Mouse (Mus musculus) liver, embryonic 16.5 days (tissue): ENCODE results near the gene Tuba1a. TPM values are rescaled to one million over a fixed set of nuclear protein-coding genes. Genes with fewer than 3 reads are reported as not detected.

Source experiments
- ATAC-seq: fragments of 200-750 bp; cut with Nextera tagmentation; 2 replicates; pipeline ENCODE4 v1.8.0; 2017; ENCODE audit warnings: low read depth, mild to moderate bottlenecking, moderate number of reproducible peaks, moderate library complexity
- H3K27ac ChIP-seq: fragments of 300-500 bp; sonication (generic); 2 replicates; pipeline ENCODE4 v1.5.1; 2014; ENCODE audit warnings: mild to moderate bottlenecking, low read length
- H3K27me3 ChIP-seq: fragments of 300-500 bp; sonication (generic); 2 replicates; pipeline ENCODE4 v1.6.1; 2014; ENCODE audit warnings: low read depth, low read length, mixed read lengths; ENCODE audit not compliant: control insufficient read depth, insufficient read depth
- H3K36me3 ChIP-seq: fragments of 300-500 bp; sonication (generic); 2 replicates; pipeline ENCODE4 v1.6.1; 2014; ENCODE audit warnings: mild to moderate bottlenecking; ENCODE audit not compliant: control insufficient read depth, insufficient read depth
- H3K4me1 ChIP-seq: fragments of 300-500 bp; sonication (generic); 2 replicates; pipeline ENCODE4 v1.6.1; 2014; ENCODE audit warnings: low read depth, low read length, mixed read lengths; ENCODE audit not compliant: control insufficient read depth
- H3K4me2 ChIP-seq: fragments of 300-500 bp; sonication (generic); 2 replicates; pipeline ENCODE4 v1.6.1; 2014; ENCODE audit warnings: low read depth, low read length, mixed read lengths
- H3K4me3 ChIP-seq: fragments of 300-500 bp; sonication (generic); 2 replicates; pipeline ENCODE4 v1.5.1; 2014; ENCODE audit warnings: low read depth, mild to moderate bottlenecking, low read length
- H3K9ac ChIP-seq: fragments of 300-500 bp; sonication (generic); 2 replicates; pipeline ENCODE4 v1.6.1; 2014; ENCODE audit warnings: low read depth, low read length
- H3K9me3 ChIP-seq: fragments of 300-500 bp; sonication (generic); replicated peaks from 2 replicates; pipeline ENCODE4 v1.6.1; 2016; ENCODE audit warnings: low read length; ENCODE audit not compliant: control insufficient read depth
- WGBS: fragments of 180-500 bp; shearing (Covaris S2); extraction: QIAGEN DNeasy Blood & Tissue Kit; methylation state at CpG from one replicate; pipeline ENCODE4 v1.1.7; 2014; ENCODE audit not compliant: insufficient replicate concordance; 5-methylcytosine and 5-hydroxymethylcytosine counted together
- polyA plus RNA-seq: library from polyadenylated mRNA; unstranded; fragments of >200 nt; fragmentation: Nextera tagmentation; extraction: Ambion mirVana; gene quantifications from 2 replicates; pipeline ENCODE4 v1.2.1, GENCODE M21; 2015

The Tuba1a gene
- polyA plus RNA-seq, 1 experiment from 2014 or later = 57.9 TPM

DNA sequence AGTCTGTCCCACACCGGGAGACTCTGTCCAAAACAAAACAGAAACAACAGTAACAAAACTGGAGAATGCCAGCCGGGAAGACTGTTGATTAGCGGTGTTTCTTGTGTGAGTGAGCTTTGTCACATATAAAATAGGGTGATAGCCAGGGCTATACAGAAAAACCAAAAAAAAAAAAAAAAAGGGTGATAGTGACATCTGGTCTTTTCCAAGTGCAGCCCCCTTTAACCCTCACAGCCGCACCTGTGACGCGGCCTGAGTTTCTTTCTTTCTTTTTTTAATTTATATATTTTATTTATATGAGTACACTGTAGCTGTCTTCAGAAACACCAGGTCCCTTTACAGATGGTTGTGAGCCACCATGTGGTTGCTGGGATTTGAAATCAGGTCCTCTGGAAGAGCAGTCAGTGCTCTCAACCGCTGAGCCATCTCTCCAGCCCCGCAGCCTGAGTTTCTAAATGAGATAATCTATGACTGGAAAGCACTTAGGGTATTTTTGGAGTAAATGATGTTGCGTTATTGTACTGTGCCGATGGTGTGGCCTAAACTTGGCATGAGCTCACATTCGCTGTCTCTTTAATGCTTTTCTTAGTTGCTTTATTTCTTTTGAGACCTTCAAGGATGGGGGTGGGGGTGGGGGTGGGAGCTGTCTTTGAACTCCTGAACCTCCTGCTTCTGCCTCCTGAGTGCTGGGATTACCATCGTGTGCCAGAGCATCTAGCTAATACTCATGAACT is 32.6 kb upstream of the Tuba1a start:
- Histone ChIP-seq H3K4me2 (peak overlapping the region; percentile 79), H3K4me1 (peaks cover 9% of the 10 kb centered on the region), H3K36me3 (no peaks in the 10 kb centered on the region), H3K9ac (peak overlapping the region; percentile 73), H3K27me3 (no peaks in the 10 kb centered on the region), H3K4me3 (peak overlapping the region; percentile 67), H3K27ac (peak overlapping the region; percentile 87), H3K9me3 (no peaks in the 10 kb centered on the region)
- 44% methylated on average over 12 of the region's 12 CpGs for WGBS
- no peak for ATAC-seq

- Histone ChIP-seq H3K4me1 (peaks cover 9% of the 10 kb centered on the region), H3K27me3 (no peaks in the 10 kb centered on the region), H3K9me3 (no peaks in the 10 kb centered on the region), H3K9ac (peak overlapping the region; percentile 73), H3K4me3 (peak overlapping the region; percentile 67), H3K4me2 (peak overlapping the region; percentile 79), H3K36me3 (no peaks in the 10 kb centered on the region), H3K27ac (peak overlapping the region; percentile 87)
- WGBS = under 1% methylated on average over 29 of the region's 29 CpGs
- peak; percentile 82 for ATAC-seq
These were observed 31.9 kb upstream of the Tuba1a start for GRCm38 (mm10) chr15:98985240-98985981.

DNA sequence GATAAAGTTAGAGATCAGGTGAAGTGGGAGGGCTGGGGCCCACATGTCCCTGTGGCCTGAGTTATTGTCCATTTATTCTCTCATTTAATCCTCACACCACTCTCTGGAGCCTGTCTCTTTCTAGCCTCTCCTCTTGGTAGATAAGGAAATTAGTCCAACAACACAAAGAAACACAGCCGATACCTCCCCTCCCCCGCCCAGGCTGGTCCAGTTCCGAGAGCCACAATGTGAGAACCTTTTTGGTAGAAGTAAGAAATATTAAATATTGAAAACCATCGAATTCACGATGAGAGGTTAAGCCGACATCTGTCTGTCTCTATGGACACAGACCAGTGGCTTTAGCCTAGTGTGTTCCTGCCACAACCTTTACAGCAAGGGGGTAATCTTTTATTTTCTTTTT is 31.2 kb upstream of the Tuba1a start:
- ATAC-seq = no peak
- H3K9me3 ChIP-seq = no peaks in the 10 kb centered on the region
- peak overlapping the region; percentile 87; the same call in 1 of the 2 replicates for H3K27ac ChIP-seq
- H3K27me3 ChIP-seq = no peaks in the 10 kb centered on the region
- peak overlapping the region; percentile 73; the same call in 1 of the 2 replicates for H3K9ac ChIP-seq
- peak overlapping the region; percentile 67 for H3K4me3 ChIP-seq
- H3K4me1 ChIP-seq = peaks cover 9% of the 10 kb centered on the region
- H3K36me3 ChIP-seq = no peaks in the 10 kb centered on the region
- peak overlapping the region; percentile 79 for H3K4me2 ChIP-seq
- 39% methylated on average over 6 of the region's 6 CpGs for WGBS

DNA sequence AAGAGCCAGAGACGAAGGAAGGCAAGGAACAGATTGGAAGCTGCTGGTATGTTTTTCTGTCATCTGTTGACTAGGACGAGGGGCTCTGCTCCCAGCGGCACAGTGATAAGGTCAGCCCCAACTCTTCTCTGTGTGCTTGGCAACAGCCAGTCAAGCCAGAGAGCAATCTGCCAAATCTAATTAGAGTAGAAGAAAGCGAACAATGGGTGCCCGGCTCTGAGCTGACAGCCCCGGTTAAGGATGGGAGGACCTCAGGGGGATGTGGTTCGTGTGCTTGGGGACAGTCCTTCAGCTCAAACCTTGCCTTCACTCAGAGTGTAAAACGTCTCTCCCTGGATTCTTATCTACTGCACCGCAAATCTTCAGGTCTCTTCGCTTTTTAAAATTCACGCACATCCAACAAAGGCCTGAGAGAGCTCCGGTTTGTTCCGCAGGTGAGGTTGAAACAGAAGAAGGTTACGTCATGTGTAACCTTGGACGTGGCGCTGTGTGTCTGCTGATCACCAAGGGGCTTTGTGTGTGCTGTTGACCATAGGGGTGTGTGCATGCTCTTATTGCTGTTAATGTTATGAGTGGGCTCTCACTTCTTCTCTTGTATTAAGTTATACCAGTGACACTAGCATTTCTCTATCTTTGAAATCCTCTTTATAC is 30.1 kb upstream of the Tuba1a start:
- H3K36me3 ChIP-seq = no peaks in the 10 kb centered on the region
- H3K4me3 ChIP-seq = no peak overlapping the region
- WGBS = 53% methylated on average over 16 of the region's 16 CpGs
- ATAC-seq = no peak
- H3K9ac ChIP-seq = no peak overlapping the region
- no peak overlapping the region for H3K27ac ChIP-seq
- H3K9me3 ChIP-seq = no peaks in the 10 kb centered on the region
- H3K27me3 ChIP-seq = no peaks in the 10 kb centered on the region
- peaks cover 9% of the 10 kb centered on the region for H3K4me1 ChIP-seq
- no peak overlapping the region for H3K4me2 ChIP-seq

DNA sequence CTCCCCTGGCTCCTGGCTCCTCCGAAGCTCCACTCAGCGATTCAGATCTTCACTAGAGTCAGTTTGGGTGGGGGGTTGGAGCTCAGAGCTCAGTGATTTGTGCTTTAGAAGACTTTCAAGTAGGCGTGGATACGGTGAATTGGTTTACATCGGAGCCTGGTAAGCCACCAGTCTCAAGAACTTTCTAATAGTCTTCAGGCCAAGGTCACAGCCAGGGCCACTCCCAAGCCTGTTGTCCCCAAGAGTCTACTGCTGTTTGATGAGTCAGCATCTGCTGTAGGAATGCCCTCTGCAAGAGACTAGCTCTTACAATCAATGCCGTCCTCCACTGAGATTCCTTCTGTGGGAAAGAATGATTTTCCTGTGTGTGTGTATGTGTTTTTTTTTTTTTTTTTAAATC is 28.6 kb upstream of the Tuba1a start:
- no peak for ATAC-seq
- H3K9ac ChIP-seq = no peak overlapping the region

DNA sequence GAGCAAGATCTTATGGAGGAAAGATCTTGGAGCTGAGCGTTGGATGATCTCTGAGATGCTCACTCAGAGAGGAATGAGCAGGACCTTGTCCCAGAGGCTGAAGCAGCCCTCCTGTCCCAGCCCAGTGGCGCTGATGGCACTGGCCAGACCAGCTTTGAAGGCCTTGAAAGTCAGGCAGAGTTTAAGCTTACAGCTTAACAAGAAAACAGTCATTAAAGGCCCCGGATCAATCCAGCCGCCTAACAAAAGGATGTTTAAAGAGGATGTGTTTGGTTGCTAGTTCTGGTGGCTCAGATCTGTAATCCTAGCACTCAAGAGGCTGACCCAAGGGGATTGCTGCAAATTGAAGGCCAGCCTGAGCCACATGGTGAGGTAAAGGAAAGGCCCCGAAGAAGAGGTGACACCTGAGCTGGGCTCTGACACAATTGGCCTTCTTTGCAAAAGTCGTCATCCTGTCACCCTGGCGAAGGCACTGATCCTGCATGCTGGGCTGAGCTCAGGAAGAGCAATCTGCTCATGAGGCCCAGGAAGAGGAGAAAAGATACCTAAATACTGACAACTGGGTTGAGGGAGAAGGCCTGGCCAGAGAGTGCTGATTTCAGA is 26.6 kb upstream of the Tuba1a start:
- Histone ChIP-seq H3K4me3 (no peak overlapping the region), H3K4me1 (peaks cover 5% of the 10 kb centered on the region), H3K4me2 (no peak overlapping the region), H3K9ac (no peak overlapping the region), H3K9me3 (no peaks in the 10 kb centered on the region), H3K36me3 (no peaks in the 10 kb centered on the region), H3K27ac (no peak overlapping the region), H3K27me3 (no peaks in the 10 kb centered on the region)
- 63% methylated on average over 7 of the region's 7 CpGs for WGBS
- no peak for ATAC-seq

More for the DNA sequence above, 28.6 kb upstream of the Tuba1a start:
- Histone ChIP-seq H3K36me3 (no peaks in the 10 kb centered on the region), H3K4me3 (no peak overlapping the region), H3K27me3 (no peaks in the 10 kb centered on the region), H3K27ac (no peak overlapping the region), H3K9me3 (no peaks in the 10 kb centered on the region), H3K4me2 (no peak overlapping the region), H3K4me1 (peaks cover 9% of the 10 kb centered on the region)
- 74% methylated on average over 6 of the region's 6 CpGs for WGBS

DNA sequence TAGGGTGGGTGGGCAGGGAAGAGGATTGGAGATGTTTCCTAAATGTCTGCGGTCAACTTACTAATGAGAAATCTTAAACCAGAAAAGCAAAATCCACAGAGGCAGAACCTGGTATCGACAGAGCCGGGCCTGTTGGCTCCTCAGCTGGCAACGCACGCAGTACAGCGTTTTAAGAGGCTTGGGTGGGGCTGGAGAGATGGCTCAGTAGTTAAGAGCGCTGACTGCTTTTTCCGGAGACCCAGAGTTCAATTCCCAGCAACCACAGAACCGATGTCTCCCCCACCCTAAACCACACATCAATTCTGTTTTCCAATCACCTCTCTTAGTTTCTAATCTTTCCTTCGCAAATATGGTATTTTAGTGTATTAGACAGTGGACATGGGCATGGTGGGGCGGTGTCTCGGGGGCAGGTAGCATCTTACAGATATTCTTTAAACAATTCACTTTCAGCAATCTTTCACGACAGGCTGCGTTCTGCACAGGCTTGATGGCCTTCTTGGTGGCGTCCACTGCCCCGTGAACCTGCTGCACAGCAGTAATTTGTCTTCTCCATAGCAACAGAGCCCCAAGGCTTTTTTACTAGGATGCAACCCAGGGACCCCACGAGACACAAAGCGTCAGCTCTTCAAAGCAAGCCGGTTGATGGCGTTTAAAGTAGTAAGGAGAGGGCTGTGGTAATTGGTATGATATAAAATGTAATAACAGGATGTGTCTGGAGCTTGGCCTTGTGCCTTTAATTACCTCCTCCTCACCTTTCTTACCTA is 25.1 kb upstream of the Tuba1a start:
- WGBS = 62% methylated on average over 20 of the region's 20 CpGs
- Histone ChIP-seq H3K27ac (no peak overlapping the region), H3K36me3 (no peaks in the 10 kb centered on the region)

GRCm38 (mm10) chr15:98977759-98978408 is 24.4 kb upstream of the Tuba1a start:
- Histone ChIP-seq H3K4me2 (no peak overlapping the region), H3K4me3 (no peak overlapping the region), H3K27me3 (no peaks in the 10 kb centered on the region), H3K9me3 (no peaks in the 10 kb centered on the region), H3K9ac (no peak overlapping the region), H3K4me1 (no peaks in the 10 kb centered on the region), H3K36me3 (no peaks in the 10 kb centered on the region), H3K27ac (no peak overlapping the region)
- 71% methylated on average over 14 of the region's 14 CpGs for WGBS
- ATAC-seq = no peak

More for the DNA sequence above, 25.1 kb upstream of the Tuba1a start:
- ATAC-seq = no peak
- H3K9me3 ChIP-seq = no peaks in the 10 kb centered on the region
- no peak overlapping the region for H3K9ac ChIP-seq
- no peak overlapping the region for H3K4me3 ChIP-seq
- no peak overlapping the region for H3K4me2 ChIP-seq
- H3K4me1 ChIP-seq = no peaks in the 10 kb centered on the region
- H3K27me3 ChIP-seq = no peaks in the 10 kb centered on the region
